Mouse (Mus musculus) lung, postnatal 14 days (tissue): ENCODE data around the gene Serpina3k.
"Not testable (repeated sequence)": the region's sequence is repeated elsewhere in the genome, so short reads cannot be mapped to it uniquely, and the experiment has no call there.

Experiments used
- DNase-seq: peaks from one replicate; pipeline ENCODE4 v3.0.0; 2021

Gene Serpina3k

GRCm38 (mm10) chr12:104338226-104338625, at the start of gene Serpina3k, which contains the start of gene Serpina3m:
Gene Serpina3k, plus strand, starts transcription at chr12:104338486.
Gene Serpina3m, plus strand, starts transcription at chr12:104338486.
- not testable (repeated sequence) for DNase-seq

- DNase-seq = no peak
Observed at GRCm38 (mm10) chr12:104289872-104290271, 48.4 kb upstream of the Serpina3k start.

- no peak for DNase-seq
Observed at GRCm38 (mm10) chr12:104293963-104294362, 44.3 kb upstream of the Serpina3k start.

GRCm38 (mm10) chr12:104298049-104298448, 40.2 kb upstream of the Serpina3k start:
- DNase-seq = no peak

GRCm38 (mm10) chr12:104305991-104306390, 32.3 kb upstream of the Serpina3k start:
- no peak for DNase-seq

GRCm38 (mm10) chr12:104314253-104314652, 24.0 kb upstream of the Serpina3k start, which contains the start of gene Serpina3j:
Gene Serpina3j, plus strand, starts transcription at chr12:104314553.
- no peak for DNase-seq

GRCm38 (mm10) chr12:104322454-104322853, 15.8 kb upstream of the Serpina3k start:
- no peak for DNase-seq

- DNase-seq = no peak
Observed at GRCm38 (mm10) chr12:104331701-104332100, 6.6 kb upstream of the Serpina3k start.

GRCm38 (mm10) chr12:104336873-104337272, 1.4 kb upstream of the Serpina3k start:
- DNase-seq = not testable (repeated sequence)

GRCm38 (mm10) chr12:104338705-104339104, 419 bp downstream of the Serpina3k start:
- DNase-seq = no peak

GRCm38 (mm10) chr12:104342489-104342888, 4.2 kb downstream of the Serpina3k start:
- not testable (repeated sequence) for DNase-seq

- no peak for DNase-seq
Observed at GRCm38 (mm10) chr12:104345181-104345580, 6.9 kb downstream of the Serpina3k start.

GRCm38 (mm10) chr12:104345707-104346106, 7.4 kb downstream of the Serpina3k start:
- no peak for DNase-seq

GRCm38 (mm10) chr12:104347091-104347490, 8.8 kb downstream of the Serpina3k start:
- DNase-seq = no peak

GRCm38 (mm10) chr12:104351812-104352211, 13.5 kb downstream of the Serpina3k start:
- peak; percentile 44 for DNase-seq

- DNase-seq = no peak
Observed at GRCm38 (mm10) chr12:104356006-104356405, 17.7 kb downstream of the Serpina3k start.

GRCm38 (mm10) chr12:104369986-104370385, 31.7 kb downstream of the Serpina3k start:
- no peak for DNase-seq

- not testable (repeated sequence) for DNase-seq
Observed at GRCm38 (mm10) chr12:104377179-104377578, 38.9 kb downstream of the Serpina3k start.

GRCm38 (mm10) chr12:104378351-104378750, 40.1 kb downstream of the Serpina3k start:
- not testable (repeated sequence) for DNase-seq

GRCm38 (mm10) chr12:104378815-104379214, 40.5 kb downstream of the Serpina3k start:
- not testable (repeated sequence) for DNase-seq

- DNase-seq = no peak
Observed at GRCm38 (mm10) chr12:104379856-104380255, 41.6 kb downstream of the Serpina3k start.

- DNase-seq = not testable (repeated sequence)
Observed at GRCm38 (mm10) chr12:104381071-104381604, 42.9 kb downstream of the Serpina3k start.

GRCm38 (mm10) chr12:104385987-104386386, 47.7 kb downstream of the Serpina3k start:
- DNase-seq = not testable (repeated sequence)

- not testable (repeated sequence) for DNase-seq
Observed at GRCm38 (mm10) chr12:104386878-104387277, 48.6 kb downstream of the Serpina3k start.

- no peak for DNase-seq
Observed at GRCm38 (mm10) chr12:104388477-104388876, 50.2 kb downstream of the Serpina3k start.
